Mouse (Mus musculus): ENCODE data around the gene Olfr319.
"Not testable (repeated sequence)": the region's sequence is repeated elsewhere in the genome, so short reads cannot be mapped to it uniquely, and the experiment has no call there.

Gene Olfr319

DNA sequence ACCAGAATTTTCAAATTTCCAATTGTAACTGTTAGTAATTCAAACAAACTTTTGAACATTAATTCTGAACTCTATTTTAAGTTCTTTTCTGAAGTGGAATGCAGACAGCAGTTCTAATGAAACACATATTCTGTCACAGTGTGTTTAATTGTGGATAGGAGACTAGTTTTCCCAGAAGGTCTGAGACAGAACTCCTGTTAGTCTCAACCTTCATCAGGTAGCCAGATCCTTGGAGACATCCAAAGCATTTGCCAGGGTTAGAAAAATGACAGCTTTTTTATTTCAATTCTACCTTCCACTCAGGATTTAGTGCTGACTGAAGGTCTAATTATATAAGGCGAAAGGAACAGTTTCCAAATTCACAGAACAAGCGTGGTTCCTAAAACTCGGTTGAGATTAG lies at the start of gene Olfr319:
Gene Olfr319 (plus strand): TSS at position 301 of the 400 bp plus-strand sequence.
- DNase-seq (ENCODE audit: low read depth, low spot score), result no peak

DNA sequence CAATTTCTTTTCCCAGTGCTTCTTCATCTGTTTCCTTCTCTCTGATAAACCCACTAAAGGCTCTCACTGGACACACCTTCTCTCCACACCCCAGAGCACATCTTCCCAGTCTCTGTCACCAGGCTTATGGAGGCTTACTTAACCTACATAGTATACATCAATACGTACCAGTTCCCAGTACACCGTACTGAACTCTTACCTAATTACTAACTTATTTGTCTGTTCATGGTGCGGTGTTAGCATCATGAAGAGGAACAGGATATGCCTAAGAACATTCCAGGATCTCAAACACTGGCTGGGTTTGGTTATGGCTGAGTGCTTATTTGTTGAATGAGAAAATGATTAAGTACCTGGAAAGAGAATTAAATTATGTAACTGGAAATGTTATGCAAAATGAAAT lies 43.8 kb upstream of the Olfr319 start:
- no peak for DNase-seq (ENCODE audit: low read depth, low spot score)

DNA sequence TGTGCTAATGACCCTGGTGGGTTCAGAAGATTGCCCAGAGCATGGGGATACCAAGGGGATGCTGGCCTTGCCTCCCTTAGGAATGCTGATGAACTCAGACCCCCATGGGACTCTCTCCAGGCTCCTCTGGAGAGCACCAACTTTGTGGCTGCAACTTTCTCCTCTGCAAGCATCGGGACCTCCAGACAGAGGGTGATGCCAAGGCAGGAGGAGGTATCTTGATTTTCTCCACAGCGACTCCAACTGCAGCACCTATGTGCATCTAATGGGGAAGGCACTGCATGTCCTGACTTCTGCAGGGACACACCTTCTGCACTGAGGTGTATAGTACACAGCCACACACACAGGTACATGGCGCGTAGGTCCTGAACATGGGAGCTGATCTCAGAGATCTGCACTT lies 40.4 kb upstream of the Olfr319 start, which contains the start of gene Olfr322:
Gene Olfr322 (plus strand): TSS at position 187 of the 400 bp plus-strand sequence.
- DNase-seq (ENCODE audit: low read depth, low spot score), result no peak

DNA sequence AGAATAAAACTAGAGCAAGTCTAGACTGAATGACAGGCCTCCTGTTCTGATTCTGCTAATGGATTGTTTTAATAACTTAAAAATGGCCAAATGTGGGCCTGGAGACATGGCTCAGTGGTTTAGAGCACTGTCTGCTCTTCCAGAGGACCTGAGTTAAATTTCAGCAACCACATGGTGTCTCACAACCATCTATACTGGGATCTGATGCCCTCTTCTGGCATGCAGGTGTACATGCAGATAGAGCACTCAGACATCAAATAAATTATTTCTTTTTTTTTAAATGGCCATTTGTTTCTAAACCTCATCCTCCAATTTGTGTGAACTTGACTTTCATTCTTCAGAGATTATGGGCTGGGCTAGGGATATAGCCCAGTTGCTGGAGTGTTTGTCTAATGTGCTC lies 29.7 kb upstream of the Olfr319 start:
- DNase-seq (ENCODE audit: low read depth, low spot score), result no peak

DNA sequence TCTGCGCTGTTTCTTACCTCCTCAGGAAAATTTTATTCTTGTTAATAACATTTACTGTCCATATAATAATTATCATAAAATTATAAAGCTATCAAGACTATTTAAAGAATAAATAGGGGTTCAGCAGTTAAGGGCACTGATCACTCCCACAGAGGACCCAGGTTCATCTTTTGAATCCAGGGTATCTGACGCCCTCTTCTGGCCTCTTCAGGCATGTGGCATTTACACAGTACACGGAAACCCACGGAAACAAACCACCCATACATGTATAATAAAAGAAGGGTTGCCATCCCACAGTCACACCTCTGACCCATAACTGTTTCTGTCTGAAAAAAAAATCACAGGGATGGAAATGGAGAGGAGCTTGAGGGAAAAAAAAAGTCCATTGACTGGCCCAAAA lies 27.1 kb upstream of the Olfr319 start:
- no peak for DNase-seq (ENCODE audit: low read depth, low spot score)

DNA sequence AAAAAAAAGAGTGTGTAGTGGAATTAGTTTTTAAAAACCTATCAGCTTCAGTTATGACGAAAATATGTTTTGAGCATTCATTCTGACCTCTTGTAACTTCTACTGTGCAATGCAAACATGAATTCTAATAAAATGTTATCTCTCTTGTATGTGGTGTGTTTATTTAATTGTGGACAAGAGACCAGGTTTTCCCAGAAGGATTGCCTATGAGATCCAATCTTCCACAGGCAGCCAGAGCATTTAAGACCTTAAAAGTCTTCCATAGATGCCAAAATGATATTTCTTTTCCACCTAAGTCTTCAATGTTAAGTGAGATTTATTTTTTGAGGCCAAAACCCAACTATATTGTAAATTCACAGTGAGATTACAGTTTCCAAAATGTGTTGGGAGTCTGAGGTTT lies 18.2 kb upstream of the Olfr319 start, which contains the start of gene Olfr320:
Gene Olfr320 (plus strand): TSS at position 301 of the 400 bp plus-strand sequence.
- DNase-seq (ENCODE audit: low read depth, low spot score), result no peak

DNA sequence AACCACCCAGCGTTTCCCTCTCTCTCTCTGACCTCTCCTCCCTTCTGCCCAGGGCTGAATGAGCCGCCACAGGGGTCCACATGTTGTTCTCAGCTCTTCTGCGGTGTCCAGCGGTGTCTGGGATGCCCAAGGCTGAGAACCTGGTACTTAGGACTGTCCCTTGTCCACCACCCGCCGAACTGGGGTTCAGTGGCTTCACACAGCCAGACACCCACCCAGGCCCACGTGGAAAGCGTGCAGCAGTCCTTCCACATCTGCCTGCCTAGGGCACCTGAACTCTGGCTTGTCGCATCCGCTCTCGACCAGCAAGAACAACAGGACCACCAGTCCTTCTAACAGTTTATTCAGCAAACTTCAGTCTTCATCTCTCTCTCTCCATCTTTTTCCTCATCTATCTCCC lies 10.1 kb downstream of the Olfr319 start:
- no peak for DNase-seq (ENCODE audit: low read depth, low spot score)

DNA sequence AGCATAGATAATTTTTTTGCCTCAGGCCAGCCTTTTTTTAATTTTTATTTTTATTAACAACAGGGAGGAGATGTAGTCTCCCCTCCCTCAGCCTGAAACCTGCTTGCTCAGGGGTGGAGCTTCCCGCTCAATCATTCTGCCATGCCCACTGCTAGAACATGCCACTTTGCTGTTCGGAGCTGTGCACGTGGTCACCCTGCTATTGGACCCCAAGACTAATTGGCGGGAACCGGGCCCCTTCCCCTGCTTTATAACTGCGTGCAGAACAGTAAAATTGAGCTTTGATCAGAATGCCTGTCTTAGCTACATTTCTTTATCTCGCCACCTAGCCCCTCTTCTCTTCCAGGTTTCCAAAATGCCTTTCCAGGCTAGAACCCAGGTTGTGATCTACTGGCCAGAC lies 18.8 kb downstream of the Olfr319 start:
- not testable (repeated sequence) for DNase-seq (ENCODE audit: low read depth, low spot score)

DNA sequence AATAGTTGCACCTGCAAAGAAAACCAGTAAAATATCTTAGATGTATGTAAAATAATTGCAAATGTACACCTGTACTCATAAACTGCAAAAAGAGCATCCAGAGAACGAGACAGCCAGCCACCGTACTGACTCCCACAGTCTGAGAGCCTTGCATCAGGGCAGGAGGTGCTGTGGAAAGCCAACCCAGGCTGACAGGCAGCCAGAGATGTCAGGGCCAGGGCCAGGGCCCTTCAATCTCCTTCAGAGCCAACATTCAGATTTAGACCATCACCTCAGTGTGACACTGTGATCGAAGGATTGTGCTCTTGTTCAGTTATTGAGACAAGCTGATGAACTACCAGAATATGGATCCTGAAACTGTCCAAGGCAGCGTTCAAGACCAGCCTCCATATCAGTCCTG lies 20.7 kb downstream of the Olfr319 start:
- no peak for DNase-seq (ENCODE audit: low read depth, low spot score)

DNA sequence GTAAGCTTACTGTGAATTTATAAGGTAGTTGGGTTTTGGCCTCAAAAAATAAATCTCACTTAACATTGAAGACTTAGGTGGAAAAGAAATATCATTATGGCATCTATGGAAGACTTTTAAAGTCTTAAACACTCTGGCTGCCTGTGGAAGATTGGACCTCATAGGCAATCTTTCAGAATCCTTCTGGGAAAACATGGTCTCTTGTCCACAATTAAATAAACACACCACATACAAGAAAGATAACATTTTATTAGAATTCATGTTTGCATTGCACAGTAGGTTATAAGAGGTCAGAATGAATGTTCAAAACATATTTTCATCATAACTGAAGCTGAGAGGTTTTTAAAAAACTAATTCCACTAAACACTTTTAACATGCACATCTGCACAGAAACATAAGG lies 25.0 kb downstream of the Olfr319 start, which contains the start of gene Olfr318:
Gene Olfr318 (minus strand): TSS at position 101 of the 400 bp plus-strand sequence.
- DNase-seq (ENCODE audit: low read depth, low spot score), result no peak

DNA sequence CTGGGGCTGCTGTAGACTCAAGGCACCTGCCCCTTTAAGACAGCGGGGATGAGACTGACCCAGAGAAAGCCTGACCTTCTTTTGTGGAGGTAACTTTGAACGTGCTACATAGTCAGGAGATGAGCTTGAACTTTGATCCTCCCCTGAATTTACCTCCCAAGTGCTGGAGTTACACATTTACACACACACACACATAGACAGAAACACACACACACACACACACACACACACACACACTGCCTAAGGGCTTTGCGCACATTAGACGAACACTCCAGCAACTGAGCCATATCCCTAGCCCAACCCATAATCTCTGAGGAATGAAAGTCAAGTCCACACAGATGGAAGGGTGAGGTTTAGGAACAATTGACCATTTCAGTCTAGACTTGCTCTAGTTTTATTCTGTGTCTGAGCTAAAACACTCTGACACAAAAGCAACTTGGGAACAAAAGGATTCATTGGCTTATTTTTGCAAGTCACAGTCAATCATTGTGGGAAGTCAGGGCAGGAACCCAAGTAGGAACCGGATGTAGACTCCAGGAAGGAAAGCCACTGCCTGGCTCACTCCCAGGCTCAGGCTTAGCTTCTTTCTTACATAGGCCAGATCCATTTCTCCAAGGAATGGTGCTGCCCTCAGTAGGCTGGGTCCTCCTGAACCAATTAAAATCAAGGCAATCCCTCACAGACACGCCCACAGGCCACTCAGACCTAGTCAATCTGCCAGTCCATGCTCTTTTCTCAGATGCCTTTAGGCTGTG lies 29.1 kb downstream of the Olfr319 start:
- not testable (repeated sequence) for DNase-seq (ENCODE audit: low read depth, low spot score)

DNA sequence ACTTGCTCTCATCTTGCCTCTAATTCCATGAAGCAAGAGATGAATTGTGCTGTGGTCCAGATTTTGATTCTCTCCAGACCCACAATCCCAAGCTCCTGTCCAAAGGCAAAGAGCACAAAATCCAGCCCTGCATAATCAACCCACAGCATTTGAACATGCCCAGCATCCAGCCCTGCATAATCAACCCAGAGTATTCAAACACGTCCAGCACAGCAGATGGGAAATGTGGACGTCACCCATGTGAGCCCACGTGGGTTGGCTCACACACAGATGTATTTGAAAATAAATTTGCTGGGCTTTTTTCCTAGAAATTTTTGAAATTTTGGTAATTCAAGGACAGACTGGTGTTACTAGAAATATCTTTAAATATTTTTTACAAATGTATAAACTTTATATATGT lies 34.4 kb downstream of the Olfr319 start:
- DNase-seq (ENCODE audit: low read depth, low spot score), result no peak

DNA sequence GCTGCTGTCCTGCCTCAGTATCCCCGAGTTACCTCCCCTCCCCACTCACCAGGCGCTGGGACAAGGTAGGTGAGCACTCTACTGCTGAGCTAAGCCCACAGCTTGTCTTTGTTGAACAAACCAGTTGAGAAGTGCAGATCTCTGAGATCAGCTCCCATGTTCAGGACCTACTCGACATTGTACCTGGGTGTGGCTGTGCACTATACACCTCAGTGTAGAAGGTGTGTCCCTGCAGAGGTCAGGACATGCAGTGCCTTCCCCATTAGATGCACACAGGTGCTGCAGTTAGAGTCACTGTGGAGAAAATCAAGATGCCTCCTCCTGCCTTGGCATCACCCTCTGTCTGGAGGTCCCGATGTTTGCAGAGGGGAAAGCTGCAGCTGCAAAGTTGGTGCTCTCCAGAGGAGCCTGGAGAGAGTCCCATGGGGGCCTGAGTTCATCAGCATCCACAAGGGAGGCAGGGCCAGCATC lies 39.9 kb downstream of the Olfr319 start, which contains the start of gene Olfr317:
Gene Olfr317 (minus strand): TSS at position 421 of the 471 bp plus-strand sequence.
- no peak for DNase-seq (ENCODE audit: low read depth, low spot score)

DNA sequence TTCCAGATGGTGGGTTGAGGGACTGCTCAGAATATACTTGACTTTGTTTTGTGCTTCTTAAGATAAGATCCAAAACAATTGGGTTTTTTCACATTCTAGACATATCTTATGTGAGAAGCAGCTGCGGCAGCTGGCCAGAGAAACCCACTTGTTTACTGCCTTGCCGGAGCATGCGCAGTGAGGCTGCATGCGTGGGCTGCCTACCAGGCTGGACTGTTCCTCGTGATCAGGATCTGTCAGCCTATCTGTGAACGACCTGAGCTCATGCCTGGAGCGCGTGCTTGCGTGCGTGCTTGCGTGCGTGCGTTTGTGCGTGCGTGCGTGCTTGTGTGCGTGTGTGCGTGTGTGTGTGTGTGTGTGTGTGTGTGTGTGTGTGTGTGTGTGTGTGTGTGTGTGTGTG lies 52.1 kb downstream of the Olfr319 start:
- DNase-seq (ENCODE audit: low read depth, low spot score), result not testable (repeated sequence)

DNA sequence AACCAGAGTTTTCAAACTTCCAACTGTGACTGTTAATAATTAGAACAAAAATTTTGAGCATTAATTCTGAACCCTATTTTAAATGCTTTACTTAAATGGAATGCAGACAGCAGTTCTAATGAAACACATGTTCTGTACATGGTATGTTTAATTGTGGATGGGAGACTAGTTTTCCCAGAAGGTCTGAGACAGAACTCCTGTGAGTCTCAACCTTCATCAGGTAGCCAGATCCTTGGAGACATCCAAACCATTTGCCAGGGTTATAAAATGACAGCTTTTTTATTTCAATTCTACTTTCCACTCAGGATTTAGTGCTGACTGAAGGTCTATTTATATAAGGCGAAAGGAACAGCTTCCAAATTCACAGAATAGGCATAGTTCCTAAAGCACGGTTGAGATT lies 53.5 kb downstream of the Olfr319 start, which contains the start of gene Olfr316:
Gene Olfr316 (plus strand): TSS at position 301 of the 400 bp plus-strand sequence.
- no peak for DNase-seq (ENCODE audit: low read depth, low spot score)
